Mouse (Mus musculus) liver, postnatal 0 days (tissue): ENCODE measurements around the gene Gm20388.

Experiments
- CTCF ChIP-seq: sonication (generic); IDR thresholded peaks from 2 replicates; pipeline ENCODE4 v1.5.1; 2016; ENCODE audit warnings: antibody characterized with exemption, low read depth
- EP300 ChIP-seq: IDR thresholded peaks from 2 replicates; pipeline ENCODE4 v1.6.1; 2016; ENCODE audit warnings: antibody characterized with exemption, low read depth, mild to moderate bottlenecking

GRCm38 (mm10) chr8:121092627-121093026, 1182.0 kb downstream of the Gm20388 start:
- TF ChIP-seq CTCF (peak; percentile 91), EP300 (no peak)
